Mouse (Mus musculus) testis, postnatal 10 days (tissue): ENCODE results near the gene Umad1.

Experiments used
- DNase-seq: peaks from one replicate; pipeline ENCODE4 v3.0.0; 2021; ENCODE audit warnings: low spot score

Umad1 gene

DNA sequence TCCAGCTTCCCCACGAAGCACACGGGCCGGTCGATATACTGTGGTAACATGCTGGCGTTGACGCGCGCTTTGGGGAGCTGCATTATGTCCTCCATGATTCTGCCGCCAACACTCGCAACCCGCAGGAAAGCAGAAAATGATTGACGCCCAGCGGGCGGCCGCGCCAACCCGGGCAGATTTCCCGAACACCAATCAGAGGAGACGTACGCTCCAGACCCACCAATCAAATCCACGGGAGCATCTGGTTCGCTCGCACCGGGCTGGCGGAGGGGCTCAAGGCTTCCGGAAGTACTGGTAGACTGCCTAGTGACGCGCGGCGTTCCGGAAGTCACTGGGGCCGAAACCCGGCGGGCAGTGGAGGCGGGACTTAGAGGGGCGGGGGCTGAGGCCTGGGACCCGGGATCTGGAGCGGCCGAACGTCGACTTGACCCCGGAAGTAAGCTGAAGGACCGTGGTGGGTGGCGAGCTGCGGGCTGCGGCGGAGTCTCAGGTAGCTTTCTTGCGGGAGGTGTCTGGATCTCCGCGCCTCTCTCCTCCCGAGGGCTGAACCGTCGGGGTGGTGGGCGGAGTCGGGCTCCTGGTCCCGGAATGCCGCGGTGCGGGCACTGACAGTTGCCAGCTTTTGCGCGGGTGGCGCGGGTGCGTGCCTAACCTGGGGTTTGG, at the start of gene Umad1, which contains the start of the genes Rpa3 and Gm45062:
Gene Umad1 (plus strand): TSS at position 285 of the 663 bp plus-strand sequence.
Gene Rpa3 (minus strand): TSS at position 170 of the 663 bp plus-strand sequence.
Gene Gm45062 (plus strand): TSS at position 447 of the 663 bp plus-strand sequence.
- peak; percentile 95 for DNase-seq

DNA sequence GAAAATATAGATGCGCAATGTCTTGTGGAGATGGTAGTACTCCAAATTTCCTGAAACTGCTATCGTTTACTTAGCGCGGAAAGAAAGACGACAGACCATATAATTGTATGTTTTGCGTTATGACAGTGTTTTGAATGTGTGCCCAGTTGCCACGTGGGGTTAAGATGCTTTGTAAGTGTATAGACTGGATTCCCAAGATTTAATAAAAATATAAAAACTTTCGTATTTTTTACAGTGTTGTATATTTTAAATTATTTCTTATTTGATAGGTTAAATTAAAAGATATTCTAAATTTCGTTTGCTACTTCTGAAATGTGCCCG, 49.3 kb upstream of the Umad1 start:
- DNase-seq, result no peak

- DNase-seq, result no peak
Observed at GRCm38 (mm10) chr6:8210661-8211060, 48.4 kb upstream of the Umad1 start.

DNA sequence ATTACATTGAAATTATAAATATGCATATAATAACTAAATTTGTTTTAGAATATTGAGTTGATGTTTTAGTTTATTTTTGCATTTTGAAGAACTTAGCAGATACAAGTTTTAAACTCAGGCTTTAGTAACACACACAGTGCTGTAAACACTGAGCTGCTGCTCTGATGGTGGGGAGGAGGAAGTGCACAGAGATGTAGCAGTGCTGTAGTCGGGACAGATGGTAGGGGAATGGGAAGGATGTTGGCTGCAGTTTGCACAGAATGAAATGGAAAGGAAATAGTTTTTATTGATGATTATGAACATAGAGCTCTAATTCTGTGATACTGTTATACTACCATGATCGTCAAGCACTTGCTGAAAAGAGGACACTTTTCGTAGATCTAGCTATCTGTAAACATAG, 32.1 kb upstream of the Umad1 start:
- no peak for DNase-seq

DNA sequence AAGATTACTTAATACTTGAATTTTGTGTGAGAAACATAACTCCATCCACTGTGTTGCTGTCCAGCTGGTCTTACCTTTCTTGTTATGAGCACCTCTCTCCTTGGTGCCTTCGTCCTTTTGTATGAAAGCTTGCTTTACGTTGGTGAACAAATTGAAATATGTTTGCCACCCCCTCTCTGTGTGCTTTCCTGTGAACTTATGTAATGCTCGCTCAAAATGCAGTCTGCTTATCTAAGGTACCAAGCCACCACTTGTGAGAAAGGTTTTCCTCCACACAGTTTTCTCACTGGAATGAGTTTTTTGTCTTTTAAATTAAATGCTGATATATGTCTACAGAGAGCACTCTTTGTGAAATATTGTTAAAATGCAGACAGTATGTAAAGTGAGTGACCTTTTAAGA, 30.5 kb upstream of the Umad1 start:
- no peak for DNase-seq

GRCm38 (mm10) chr6:8258316-8258715, 772 bp upstream of the Umad1 start:
- DNase-seq, result no peak

DNA sequence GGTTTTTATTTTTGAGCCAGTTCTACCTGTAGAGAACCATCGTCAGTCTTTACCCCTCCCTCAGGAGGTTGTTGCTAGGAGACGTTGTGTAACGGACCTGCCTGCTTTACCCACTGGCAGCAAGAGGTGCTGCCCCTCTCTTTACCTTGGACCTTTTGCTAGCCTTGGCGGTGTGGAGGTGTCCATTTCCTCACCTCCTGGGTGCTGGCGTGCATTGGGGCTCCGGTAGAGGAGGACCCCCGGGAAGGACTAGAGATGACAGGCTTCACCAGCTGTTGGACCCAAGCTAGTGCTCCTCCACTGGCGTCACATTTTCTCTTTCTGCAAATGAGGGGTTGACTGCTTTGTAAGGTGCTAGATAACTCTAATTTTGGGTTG, 568 bp downstream of the Umad1 start:
- DNase-seq, result no peak

- no peak for DNase-seq
Observed at GRCm38 (mm10) chr6:8271047-8271446, 12.0 kb downstream of the Umad1 start.

GRCm38 (mm10) chr6:8274387-8275054, 15.4 kb downstream of the Umad1 start:
- peak; percentile 61 for DNase-seq

DNA sequence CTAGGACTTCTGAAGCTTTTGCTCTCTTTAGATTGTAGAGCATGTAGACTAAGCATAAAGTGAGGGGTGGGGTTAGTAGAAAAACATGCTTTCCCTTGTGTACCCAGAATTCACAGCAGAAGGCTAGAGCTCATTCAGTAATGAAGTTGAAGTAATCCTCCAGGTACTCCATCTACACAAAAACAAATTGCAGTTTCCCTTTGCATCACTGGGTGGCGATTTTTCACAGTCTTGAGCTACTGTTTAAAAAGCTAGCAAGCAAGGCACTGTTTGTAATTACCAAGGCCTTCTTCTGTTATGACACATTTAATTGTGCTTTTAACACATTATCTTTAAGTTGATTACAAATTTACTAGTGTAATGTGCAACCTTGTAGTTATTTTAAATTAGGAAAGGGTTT, 16.0 kb downstream of the Umad1 start:
- DNase-seq, result peak; percentile 67

GRCm38 (mm10) chr6:8276431-8276830, 17.3 kb downstream of the Umad1 start:
- no peak for DNase-seq

GRCm38 (mm10) chr6:8278426-8279002, 19.4 kb downstream of the Umad1 start:
- DNase-seq, result no peak

GRCm38 (mm10) chr6:8283255-8283654, 24.2 kb downstream of the Umad1 start:
- DNase-seq, result no peak

- no peak for DNase-seq
Observed at GRCm38 (mm10) chr6:8285401-8285960, 26.4 kb downstream of the Umad1 start.

DNA sequence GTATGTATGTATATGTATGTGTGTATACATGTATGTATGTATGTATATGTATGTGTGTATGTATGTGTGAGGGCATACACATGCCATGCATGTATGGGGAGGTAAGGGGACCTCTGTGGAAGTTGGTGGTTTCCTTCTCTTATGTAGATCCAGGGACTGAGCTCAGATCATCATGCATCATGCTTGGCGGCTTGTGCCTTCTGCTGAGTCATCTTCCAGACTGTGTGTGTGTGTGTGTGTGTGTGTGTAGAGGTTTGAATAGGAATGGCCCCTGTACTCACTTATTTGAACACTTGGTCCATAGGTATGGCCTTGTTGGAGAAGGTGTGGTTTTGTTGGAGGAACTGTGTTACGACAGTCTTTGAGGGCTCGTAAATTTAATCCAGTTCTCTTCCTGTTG, 27.1 kb downstream of the Umad1 start:
- DNase-seq, result no peak

DNA sequence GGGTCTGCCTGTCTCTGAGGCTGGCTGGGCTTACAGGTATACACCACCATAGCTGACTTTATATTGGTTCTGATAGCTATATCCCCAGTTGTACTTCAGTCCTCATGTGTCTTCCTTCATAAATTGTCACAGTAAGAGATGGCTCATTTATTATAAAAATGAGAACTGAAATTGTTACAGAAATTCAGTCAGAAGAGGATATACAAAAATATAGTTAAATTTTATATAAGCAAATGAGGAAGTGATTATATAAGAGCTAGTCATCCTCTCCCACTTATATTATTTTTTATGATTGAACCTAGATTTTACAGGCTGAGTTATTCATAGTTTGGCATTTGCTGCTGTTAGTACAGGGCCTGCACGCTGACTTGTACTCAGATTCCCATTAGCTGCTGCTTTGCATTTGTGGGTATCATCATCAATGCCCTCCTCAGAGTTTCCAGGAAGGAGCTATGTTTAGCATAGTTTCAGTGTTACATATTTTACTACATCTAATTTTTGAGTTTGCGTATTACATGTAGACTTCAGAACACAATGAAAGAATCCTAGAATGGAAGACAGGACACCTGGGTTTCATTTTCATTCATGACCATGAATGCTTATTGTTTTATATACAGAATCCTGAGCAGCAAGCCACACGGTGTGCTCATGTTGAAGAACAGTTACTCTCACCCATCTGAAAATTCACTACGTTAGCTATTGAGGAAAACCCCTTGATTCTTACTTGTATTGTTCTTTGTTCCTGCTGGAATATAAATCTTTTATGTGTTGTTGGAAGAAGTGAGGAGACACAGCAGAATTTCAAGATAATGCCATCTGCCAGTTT, 29.9 kb downstream of the Umad1 start:
- DNase-seq, result no peak

DNA sequence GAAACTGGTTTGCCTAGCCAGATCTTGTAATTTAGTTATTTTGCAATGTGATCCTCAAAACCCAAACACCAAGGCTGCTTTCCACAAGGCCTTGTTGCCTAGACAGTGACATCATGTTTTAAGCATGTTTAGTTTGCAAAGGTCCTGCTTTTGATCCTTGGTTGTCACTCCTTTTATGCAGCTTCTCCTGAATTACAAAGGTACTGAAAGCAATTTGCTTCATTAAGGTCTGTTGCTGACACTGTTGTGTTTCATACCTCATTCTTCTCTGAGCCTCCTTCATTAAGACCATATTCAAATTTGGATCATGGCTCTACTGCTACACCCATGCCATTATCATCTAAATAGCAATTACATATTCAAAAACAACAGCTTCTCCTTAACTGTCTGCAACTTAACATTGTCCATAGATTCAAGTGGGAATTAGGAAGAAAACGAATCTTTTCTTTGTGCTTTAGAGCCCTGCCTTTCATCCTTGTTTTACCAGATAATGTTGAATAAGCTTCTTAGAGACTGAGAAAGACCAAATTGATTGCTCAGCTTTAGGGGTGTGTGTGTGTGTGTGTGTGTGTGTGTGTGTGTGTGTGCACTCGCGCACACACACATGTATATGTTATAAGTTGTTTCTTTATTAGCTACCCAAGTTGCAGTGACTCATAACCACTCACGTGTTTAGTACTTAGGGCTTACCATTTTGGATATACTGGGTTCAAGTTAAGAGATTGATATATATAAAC, 35.1 kb downstream of the Umad1 start:
- DNase-seq, result no peak

GRCm38 (mm10) chr6:8299066-8299863, 40.2 kb downstream of the Umad1 start:
- no peak for DNase-seq

DNA sequence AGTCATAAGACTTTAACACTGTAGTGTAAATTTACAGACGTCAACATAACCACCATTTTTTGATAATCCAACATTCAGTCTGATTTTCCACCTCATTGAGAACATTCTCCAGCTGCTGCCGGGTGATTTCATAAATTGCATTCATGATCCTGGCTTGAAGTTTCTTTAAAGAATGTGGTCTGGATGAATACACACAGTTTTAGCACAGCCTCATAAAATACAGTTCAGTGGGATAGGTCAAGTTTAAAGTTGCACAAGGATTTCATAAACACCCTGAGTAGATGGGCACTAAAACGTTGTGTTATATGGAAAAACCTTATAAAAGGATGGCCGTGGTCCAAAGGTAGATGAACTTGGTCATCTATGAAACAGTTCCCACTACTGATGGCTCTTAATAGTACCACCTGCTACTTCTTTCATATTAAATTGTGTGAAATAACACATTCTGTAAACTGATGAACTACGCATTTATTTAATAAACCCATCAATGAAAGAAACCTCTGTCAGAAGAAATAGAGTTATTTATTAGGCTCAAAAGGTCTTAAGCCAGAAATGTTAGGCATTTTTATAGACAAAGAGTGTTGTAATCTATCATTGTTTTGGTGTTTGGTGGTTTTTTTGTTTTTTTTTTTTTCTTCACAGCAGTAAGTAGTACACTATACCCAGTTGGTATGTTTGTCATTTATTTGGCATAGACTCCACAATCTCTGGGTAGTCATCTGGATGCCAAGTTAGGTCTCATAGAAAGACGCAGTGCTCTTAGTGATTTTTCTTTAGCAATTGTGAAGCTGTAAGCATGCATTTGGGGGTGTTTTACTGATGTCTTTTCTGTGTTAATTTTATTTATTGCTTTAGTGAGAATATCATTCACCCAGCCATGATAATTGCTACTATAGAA, 49.0 kb downstream of the Umad1 start:
- no peak for DNase-seq

- no peak for DNase-seq
Observed at GRCm38 (mm10) chr6:8312554-8312953, 53.5 kb downstream of the Umad1 start.
